Mouse (Mus musculus) heart, adult 9 months (tissue): ENCODE data around the gene Gm12166.
A peak's percentile ranks its signal among the peaks of the same experiment; 100 is the strongest.

Experiments
- DNase-seq, 2 experiments: peaks; one replicate each; pipeline ENCODE4 v3.0.0; 2022; ENCODE audit warnings: low spot score in 2 of 2

The Gm12166 gene

DNA sequence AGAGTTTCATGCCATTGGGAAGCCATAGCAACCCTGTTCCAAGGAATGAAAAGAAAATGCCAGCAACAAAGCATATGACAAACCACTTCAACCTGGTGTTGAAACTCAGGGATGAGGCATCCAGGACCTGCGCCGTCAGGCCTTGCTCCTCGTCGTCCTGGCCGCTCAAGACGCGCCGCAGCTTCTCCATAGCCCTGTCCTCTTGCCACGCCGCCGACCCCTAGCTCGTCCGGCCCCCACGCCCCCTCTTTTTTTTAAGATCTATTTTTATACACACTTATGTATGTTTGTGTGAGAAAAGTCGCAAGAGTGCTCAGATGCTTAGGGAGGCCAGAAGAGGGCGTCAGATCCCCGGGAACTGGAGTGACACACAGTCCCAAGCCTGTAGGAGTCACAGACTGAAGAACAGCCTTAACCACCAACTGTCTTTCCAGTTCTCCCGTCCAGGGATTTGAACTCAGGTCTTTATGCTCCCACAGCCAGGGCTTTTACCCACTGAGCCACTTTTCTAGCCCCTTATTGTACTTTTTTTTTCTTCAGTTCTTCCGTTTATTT lies at the start of gene Gm12166:
Gene Gm12166, minus strand, starts transcription at position 217 of the 555 bp plus-strand sequence.
- peak in 1 of 2 experiments; percentile 69 for DNase-seq

DNA sequence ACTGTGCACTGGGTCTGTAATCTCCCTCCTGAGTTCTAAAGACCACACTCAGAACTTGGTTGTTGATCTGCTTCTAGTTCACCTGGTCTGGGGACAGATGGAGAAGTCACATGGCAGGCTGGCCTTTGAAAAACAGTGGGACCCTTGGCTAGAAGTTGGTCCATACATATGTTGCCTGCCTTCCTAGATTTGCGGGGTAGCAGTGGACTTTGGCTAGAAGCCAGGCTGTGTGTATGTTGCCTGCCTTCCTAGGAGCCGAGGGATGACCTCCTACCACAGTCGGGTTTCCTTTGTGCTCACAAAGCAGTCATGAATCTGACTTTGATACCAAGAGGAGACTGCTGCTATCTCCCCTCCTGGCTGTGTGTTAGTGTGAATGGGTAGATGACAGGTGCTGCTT lies 44.9 kb upstream of the Gm12166 start:
- no peak for DNase-seq

DNA sequence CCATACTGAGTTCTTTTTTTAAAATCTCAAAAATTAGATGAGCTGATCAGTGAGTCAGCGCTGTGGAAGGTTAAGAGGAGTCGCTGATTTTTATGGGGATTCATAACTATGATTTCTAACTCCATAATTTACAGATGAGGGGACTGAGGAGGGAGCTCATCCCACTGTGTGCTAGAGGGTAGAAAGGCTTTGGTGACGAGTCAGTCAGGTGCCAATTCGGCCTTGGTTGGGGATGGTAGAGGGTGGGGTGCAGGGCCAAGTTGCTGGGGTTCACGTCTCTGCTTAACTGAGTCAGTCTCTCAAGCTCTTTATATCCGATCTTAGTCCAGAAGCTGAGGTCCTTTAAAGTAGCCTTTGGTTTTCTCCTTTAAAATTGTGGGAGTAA lies 44.1 kb upstream of the Gm12166 start:
- DNase-seq: no peak

DNA sequence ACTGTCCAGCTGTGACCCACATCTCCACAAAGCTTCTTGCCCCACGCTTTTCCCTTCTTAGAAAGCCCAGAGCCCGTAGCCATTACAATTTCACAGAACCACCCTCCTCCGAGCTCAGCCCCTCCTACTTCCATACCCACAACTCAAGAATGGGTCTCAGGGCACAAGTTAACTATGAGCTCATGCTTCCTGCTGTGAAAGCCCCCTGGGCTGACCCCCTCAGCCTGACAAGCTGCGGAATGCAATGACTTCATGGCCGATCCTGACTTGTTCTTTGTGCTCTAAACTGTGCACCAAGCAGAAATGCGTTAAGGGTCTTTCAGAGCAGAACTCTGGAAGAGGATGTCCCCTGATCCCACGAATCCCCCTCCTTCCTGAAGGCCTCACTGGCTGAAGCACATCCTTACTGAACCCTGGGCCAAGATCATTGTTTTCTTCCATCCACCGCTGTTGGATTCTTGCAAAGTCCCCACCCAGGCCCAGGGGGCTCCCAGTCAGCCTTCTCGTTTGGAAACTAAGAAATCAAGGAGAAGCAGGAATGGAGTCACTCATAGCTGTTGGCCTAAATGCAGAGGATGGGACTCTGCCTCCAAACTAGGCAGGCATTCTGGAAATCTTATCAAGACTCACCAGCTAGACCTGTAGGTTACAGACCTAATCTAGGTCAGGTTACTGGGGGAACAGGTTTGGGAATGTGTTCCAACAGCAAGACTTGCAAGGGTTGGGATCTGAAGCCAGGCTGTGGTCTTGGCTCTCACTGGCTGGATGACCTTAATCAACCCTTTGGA lies 43.5 kb upstream of the Gm12166 start:
- peak in 1 of 2 experiments; percentile 70 for DNase-seq

DNA sequence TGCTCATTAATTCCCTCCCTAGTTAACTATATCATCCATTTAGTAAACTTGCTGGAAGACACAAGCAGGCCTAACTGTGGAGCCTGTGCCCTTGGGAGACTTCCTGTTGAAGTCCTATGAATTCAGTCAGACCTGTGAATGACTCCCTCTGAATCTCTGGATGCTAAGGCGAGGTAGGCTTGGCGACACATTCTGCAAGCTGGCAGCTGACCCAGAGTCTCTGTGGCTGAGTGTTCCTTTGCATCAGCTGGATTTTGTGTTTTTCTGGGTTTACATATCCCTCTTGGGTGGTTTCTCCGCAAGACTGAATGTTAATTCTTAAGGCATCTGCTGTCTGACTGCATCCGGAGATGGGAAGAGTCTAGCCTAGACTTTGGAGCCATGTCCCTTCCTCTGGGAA lies 40.0 kb upstream of the Gm12166 start:
- DNase-seq: no peak

DNA sequence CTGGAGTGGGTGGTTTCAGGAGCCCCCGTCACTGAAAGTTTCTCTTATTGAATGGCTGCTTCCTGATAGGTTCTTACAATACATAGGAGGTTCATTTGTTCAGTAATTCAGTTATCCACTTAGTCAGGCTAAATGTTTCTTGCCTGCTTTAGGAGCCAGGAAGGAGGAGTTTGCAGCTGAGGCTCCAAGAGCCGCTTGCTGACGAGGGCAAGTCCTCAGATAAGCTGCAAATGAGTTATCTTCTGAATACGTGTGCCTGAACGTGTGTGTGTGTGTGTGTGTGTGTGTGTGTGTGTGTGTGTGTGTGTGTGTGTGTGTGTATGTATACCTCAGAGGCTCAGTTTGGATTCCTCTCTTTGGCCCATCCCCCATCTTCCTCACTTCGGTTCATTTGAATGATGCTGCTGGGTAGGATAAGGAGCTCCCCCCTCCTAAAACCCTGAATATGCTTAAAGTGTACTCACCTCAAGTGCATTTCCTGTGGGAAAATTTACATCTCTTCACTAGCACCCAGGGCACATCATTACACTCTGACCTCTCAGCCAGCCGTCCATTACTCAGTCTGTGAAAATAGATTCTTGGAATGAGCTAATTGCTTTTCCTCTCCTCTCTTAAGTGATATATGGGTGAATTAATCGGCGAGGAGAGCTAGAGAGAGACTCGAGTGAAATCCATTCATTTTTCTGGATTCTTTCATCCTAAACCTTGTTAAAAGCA lies 39.0 kb upstream of the Gm12166 start:
- DNase-seq: no peak

DNA sequence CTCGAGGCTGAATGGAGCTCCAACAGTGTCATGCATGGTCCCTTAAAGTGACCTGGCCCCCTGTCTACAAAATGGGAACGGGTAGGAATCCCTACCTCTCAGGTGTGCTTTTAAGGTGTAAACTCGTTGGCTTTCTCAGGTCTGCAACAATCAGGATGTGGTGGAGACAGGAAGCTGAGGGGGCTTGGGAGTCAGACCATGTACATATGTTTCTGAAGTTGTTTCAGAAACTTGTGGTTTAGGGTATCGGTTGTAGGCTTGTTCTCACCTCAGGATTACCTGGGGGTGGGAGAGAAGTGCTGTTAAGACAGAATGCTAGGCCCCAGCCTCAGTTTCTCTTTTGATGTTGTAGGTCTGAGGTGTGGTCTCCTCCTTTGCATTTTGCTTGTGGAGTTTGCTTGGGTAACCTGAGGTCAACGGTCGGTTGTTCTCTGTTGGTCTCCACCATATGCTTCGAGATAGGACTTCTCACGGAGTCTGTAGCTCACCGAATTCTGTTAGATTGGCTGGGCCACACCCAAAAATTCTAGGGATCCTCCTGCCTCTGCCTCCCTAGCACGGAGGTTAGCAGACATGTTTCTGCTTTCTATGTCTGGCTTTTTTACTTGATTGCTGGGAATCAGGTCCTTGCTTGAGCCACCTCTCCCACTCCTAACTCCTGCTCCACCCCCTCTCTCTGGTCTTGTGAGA lies 38.1 kb upstream of the Gm12166 start:
- no peak for DNase-seq

DNA sequence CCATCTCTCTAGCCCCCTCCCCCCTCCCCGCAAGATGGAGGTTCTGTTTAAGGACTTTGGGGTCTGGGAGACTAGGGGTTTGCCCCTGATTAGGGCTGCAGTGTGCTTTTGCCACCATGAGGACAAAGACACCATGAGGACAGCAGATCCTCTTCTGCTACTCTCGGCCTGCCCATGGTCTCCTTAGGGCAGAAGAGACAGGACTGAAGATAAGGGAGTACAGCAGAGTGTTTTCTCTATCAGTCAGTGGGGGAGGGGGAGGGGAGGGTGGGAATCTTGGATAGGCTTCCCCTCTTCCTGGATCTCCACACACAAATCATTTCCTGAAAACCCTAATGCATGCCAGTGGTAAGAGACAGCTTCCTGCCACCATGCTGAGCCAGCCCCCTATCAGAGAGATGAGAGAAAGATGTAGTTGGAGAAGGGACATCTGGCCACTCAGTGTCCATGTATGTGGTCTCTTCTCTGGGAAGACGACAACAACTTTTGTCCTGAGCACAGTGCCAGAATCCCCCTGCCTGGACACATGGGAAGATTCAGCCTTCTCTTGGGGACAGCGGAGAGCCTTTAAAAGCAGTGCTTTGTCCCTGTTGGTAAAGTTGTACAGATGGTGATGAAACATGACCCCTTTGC lies 37.1 kb upstream of the Gm12166 start:
- no peak for DNase-seq

DNA sequence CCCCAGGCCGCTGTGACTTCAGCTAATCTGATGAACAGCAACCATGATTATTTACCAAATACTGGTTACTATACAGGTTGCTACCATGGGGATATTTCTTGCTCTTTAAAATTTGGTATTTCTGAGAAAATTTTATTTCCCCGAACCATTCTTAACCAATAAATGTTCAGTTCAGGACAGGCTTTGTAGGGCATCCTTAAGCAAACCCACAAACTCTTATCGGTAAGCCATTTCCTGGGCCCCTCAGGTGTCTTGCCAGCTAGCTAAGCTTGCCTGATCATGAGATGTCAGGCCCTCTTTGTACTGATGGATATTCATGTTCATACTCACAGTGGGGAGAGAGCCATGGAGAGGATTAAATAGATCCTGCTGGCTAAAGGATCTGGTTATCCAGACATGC lies 34.3 kb upstream of the Gm12166 start:
- DNase-seq: no peak

DNA sequence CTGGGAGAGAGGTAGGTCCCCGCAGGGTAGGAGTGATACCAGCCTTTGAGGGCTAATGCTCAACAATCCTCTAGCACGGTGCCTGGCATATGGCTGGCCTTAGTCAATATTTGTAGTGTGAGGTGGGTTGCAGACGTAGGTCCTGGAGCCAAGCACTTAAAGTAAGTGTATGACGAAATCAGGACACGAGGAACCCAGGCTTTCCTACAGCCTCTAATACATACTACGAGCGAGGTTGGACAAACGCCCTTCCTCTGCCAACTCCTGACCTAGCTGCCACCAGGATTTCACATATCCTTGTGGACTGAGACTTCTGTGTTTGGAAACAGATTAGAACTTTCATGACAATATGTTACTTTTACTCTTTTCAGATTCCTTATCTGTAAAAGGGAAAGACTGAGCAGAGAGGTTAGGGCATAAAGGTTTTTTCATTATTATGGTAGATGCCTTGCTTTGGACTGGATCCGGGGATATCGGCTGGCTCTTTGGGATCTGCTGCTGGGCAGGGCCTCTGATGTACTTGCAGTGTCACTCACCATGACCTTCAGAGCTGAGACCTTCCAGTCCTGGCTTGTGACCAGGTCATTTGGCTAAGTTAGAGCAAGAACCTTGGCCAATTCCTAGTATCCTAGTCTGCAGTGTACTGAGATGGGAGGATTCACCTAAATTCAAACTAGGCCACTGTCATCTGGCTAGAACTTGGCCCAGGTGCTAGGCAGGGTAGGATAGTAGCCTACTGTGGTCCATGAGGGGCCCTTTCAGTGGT lies 33.5 kb upstream of the Gm12166 start:
- peak in 1 of 2 experiments; percentile 64 for DNase-seq

DNA sequence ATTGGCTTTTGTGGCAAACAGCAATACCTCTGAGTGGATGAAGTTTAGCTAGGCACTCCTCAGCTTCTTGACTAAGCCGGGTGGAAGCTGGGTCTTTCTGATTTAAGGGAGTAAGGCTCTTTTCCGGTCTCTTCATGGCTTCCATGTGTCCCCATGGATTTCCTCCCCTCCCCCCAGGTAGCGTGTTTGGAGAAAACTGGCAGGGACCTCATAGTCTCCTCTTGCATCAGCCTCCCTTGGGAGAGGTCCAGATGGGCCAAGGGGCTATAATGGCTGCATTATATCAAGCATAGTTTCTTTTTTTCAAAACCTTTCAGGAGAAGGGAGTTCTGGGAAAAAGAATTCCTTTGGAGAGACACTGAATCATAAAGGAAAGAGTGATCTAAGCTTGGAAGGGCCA lies 32.4 kb upstream of the Gm12166 start:
- DNase-seq: peak in 1 of 2 experiments; percentile 61

DNA sequence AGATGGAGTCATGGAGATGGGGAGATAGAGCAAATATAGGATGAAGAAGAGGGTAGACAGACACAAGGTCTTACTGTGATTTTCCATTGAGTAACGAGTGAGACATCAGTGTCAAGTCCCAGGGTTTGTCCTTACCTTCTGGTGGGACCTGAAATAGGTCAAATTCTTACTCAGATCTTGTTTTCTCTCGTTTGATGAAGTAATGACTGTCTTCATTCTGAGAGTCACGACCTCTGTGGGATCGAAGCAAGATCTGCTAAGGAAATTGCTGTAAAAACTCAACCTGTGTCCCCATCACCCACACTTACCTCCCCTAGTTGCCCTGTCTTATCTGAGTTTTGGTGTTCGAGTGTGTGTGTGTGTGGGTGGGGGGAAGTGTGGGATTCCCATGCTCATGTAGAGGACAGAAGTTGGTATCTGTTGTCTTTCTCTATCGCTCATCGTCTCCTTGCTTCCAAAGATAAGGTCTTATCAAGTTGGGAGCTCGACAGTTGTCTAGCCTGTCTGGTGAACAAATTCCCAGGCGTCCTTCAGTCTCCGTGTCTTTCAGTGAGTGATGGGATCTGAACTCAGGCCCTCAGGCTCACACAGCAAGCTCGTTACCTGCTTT lies 31.8 kb upstream of the Gm12166 start:
- DNase-seq: no peak

DNA sequence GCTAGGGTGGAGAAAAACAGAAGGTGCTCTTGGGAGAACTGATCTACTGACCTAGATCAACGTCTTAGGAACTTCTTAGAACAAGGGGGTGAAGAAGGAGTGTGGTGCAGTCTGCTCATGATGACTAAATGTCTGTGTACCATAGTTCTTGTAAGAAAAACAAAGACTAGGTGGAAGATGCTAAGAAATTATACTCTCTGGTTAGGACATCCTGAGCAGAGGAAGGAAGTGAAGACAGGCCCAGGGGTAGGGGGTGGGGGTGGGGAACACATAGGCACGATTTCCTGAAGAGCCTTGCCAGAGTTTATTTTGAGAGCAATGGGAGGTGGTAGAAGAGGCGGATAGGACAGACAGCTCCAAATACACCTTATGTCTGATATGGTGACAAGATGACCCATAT lies 31.3 kb upstream of the Gm12166 start:
- DNase-seq: no peak

DNA sequence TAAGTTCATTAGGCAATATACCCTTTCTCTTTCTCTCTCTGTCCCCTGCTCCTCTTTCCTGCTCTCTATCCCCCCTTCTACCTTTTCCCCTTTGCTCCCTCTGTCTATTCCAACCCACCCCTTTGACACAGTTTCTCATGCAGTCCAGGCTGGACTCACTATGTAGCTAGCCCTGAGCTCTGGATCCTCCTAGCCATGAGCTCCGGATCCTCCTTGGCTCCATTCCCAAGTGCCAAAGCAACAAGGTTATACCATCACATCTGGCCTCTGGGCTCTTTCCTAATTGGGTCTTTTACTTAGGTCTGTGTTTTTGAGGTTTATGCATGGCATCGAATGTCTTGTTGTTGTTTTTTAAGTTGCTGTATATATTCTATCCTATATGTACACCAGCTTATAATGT lies 29.0 kb upstream of the Gm12166 start:
- no peak for DNase-seq

DNA sequence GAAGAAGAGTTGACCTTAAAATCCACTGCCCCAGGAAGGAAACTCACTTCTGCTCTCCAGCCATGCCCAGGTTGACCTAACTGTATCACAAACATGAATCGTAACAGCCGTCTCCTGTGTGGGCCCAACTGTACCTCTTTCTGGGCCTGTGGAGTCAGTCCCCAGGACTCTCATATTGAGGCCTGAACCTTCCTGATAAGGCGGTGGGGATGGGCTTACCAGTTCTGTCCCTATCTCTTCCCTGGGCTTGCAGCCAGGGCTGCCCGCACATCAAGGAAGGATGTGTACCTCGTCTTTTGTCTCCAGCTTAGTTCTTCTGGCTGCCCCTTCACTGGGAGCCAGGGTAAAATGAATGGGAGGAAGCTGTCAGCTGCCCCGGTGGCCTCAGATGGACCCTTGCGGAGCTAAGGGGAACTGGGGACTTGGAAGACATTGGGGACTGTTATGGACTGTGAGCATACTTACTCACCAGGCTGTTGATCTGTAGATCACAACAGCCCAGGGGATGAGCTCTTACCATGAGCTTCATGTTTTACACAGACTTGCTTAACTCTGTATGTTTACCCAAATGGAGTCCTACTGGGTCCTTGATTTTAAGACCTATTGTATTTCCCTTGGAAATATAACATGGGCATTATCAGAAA lies 25.7 kb upstream of the Gm12166 start:
- no peak for DNase-seq

DNA sequence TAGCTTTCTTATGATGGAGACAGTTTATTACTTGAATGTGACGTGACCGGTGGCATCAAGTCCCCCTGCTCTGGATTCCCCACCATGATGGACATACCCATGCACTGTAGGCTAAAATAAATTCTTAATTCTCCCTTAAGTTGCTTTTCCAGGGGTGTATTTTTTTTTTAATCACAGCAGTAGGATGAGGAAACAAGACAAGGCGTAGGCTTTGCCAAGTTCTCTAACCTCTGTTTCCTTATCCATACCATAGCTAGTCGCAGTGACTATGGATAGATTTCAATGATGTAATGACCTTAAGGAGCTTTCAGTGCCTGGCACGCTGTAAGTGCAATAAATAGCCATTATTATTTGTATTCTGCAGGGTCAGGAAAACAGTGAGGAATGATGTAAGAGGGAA lies 25.2 kb upstream of the Gm12166 start:
- DNase-seq: no peak

DNA sequence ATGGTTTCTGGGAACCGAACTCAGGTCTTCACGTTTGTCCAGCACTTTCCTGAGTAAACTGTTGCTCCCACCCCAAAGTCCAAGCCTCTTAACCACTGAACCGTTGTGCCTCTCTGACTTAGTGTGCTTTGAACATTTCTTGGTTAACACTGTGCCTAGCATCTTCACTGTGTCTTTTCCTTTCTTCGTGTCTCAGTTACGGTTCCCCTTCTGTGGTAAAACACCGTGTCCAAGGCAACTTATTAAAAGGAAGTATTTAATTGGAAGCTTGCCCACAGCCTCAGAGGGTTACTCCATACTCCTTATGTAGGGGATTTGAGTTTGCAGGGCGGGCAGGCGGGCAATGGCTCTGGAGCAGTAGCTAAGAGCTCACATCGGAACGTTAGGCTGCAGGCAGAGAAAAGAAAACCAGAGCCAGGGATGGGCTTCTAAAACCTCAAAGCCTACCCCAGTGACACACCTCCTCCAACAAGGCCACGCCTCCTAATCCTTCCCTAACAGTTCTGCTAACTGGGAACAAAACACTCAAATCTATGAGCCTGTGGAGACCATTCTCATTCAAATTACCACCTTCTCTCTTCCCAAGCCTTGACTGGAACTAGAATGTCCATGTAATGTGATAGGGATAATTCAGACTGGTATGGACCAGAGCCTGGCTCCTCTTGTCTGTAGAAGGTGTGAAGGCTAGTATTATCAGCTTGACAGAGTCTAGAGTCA lies 24.5 kb upstream of the Gm12166 start:
- no peak for DNase-seq

DNA sequence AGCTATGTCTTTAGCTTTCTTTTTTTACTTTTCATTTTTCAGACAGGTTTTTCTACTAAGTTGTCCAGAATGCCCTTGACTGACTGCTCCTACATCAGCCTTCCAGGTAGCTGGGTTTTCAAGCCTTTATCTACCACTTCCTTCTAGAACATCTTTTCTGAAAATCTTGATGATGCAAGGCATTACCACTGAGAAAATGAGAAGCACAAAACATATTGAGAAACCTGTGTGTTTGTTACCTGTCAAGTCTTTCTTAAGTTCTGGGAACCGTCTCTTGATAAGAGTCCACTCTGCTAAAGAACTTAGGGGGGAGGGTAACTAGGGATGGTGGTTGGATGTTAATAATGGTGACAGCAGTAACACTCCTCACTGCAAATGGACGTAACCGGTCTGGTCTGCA lies 23.4 kb upstream of the Gm12166 start:
- DNase-seq: no peak

DNA sequence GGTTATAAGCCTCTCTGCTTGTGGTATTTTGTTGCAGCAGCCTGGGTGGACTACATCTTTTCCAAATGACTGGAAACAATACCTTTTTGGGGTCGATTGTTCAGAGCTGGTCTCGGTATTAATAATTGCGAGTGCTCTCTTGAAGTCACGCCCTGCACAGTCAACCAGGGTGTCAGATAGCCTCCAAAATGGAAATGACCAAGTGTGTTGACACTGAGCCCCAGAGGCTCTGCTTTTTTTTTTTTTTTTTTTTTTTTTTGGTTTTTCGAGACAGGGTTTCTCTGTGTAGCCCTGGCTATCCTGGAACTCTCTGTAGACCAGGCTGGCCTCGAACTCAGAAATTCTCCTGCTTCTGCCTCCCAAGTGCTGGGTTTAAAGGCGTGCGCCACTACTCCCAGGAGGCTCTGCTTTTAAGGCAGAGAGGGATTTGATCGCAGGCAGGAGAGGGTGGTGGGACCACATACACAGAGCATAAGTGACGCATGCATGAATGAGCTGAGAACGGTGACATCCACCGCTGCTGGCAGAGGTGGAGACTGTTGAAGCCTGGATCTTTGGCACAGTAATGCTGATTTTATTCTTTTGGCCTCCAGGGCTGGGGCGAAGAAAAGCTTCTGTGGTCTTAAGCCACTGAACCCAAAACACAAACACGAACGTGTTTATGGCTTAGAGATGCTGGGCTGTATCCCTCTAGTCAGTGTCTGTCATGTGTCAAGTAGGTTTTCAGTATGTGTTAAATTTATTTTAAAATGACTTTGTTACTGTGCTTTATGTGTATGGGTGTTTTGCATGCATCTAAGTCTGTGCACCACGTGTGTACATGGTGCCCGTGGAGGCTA lies 21.9 kb upstream of the Gm12166 start:
- no peak for DNase-seq
